Mouse (Mus musculus) gastrocnemius, adult 8-10 months (tissue): ENCODE results near the gene Gm32742. TPM values are rescaled to one million over a fixed set of nuclear protein-coding genes. Genes with fewer than 3 reads are reported as not detected.
"Not testable (repeated sequence)": the region's sequence is repeated elsewhere in the genome, so short reads cannot be mapped to it uniquely, and the experiment has no call there.

Source experiments
- DNase-seq, 2 experiments: peaks; one replicate each; pipeline ENCODE4 v3.0.0; 2022; ENCODE audit warnings: low spot score in 2 of 2
- total RNA-seq, 4 experiments: library from RNA; stranded (reverse); gene quantifications; 2 replicates each; pipeline ENCODE4 v1.2.4; 2022

Gm32742 gene
- total RNA-seq, 4 experiments from 2014 or later: not detected

- peak; percentile 20 to 26 for DNase-seq
These were observed 13.1 kb downstream of the Gm32742 start for GRCm38 (mm10) chr9:51152079-51152752.

- DNase-seq: no peak
These were observed 18.0 kb downstream of the Gm32742 start for GRCm38 (mm10) chr9:51147294-51147693.

GRCm38 (mm10) chr9:51146496-51146895 lies 18.8 kb downstream of the Gm32742 start:
- DNase-seq: no peak

GRCm38 (mm10) chr9:51144218-51144617 lies 21.1 kb downstream of the Gm32742 start:
- no peak for DNase-seq

- no peak for DNase-seq
These were observed 21.9 kb downstream of the Gm32742 start for GRCm38 (mm10) chr9:51143437-51143836.

- no peak for DNase-seq
These were observed 24.6 kb downstream of the Gm32742 start for GRCm38 (mm10) chr9:51140711-51141110.

- not testable (repeated sequence) for DNase-seq
These were observed 25.9 kb downstream of the Gm32742 start for GRCm38 (mm10) chr9:51139401-51139800.

GRCm38 (mm10) chr9:51138301-51138700 lies 27.0 kb downstream of the Gm32742 start:
- no peak for DNase-seq

GRCm38 (mm10) chr9:51137836-51138235 lies 27.5 kb downstream of the Gm32742 start:
- DNase-seq: no peak

- DNase-seq: no peak
These were observed 27.9 kb downstream of the Gm32742 start for GRCm38 (mm10) chr9:51137432-51137831.

GRCm38 (mm10) chr9:51136985-51137384 lies 28.3 kb downstream of the Gm32742 start:
- no peak for DNase-seq

- DNase-seq: no peak
These were observed 50.5 kb downstream of the Gm32742 start for GRCm38 (mm10) chr9:51114767-51115166.

GRCm38 (mm10) chr9:51105751-51106150 lies 59.6 kb downstream of the Gm32742 start:
- no peak for DNase-seq

- DNase-seq: no peak
These were observed 61.4 kb downstream of the Gm32742 start for GRCm38 (mm10) chr9:51103808-51104514.

- peak in 1 of 2 experiments; percentile 5 for DNase-seq
These were observed 62.1 kb downstream of the Gm32742 start for GRCm38 (mm10) chr9:51102963-51103807.

GRCm38 (mm10) chr9:51101756-51102425 lies 63.4 kb downstream of the Gm32742 start, which contains the start of gene 4833427G06Rik:
Gene 4833427G06Rik (minus strand): TSS chr9:51102078.
- DNase-seq: no peak

- DNase-seq: no peak
These were observed 69.0 kb downstream of the Gm32742 start for GRCm38 (mm10) chr9:51096306-51096705.

- no peak for DNase-seq
These were observed 71.6 kb downstream of the Gm32742 start for GRCm38 (mm10) chr9:51093697-51094096.

GRCm38 (mm10) chr9:51081614-51082013 lies 83.7 kb downstream of the Gm32742 start:
- DNase-seq: no peak
